Mouse (Mus musculus) T-cell, adult 66 days (primary cell): ENCODE results near the gene Cfp. TPM values are rescaled to one million over a fixed set of nuclear protein-coding genes. Genes with fewer than 3 reads are reported as not detected.

Experiments
- total RNA-seq, 2 experiments: library from RNA; stranded (reverse); gene quantifications; 3 replicates in 1 of 2; 4 replicates in 1 of 2; pipeline ENCODE4 v1.2.4; 2023

Cfp gene
- 10 to 100 TPM; 18.5 to 18.9 TPM for total RNA-seq

DNA sequence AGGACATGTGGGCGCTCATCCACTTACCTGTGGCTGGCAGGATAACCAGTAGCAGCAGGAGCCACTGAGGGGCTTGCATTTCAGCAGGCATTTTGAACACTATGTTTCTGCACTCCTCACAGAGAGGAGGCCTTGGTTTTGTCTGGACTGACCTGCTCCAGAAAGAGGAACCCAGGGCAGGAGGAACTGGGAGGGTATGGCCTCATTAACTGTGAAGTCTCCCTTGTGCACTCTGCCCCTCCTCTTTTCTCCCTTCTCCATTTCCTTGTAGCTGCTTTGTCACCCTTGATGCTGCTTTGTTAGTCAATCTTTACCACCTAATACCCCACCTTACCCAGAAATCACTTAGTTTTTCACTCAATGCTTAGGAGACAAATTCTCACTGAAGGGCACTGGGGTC, at the start of gene Cfp:
Cfp (minus strand) TSS at position 192 of the 400 bp plus-strand sequence.

DNA sequence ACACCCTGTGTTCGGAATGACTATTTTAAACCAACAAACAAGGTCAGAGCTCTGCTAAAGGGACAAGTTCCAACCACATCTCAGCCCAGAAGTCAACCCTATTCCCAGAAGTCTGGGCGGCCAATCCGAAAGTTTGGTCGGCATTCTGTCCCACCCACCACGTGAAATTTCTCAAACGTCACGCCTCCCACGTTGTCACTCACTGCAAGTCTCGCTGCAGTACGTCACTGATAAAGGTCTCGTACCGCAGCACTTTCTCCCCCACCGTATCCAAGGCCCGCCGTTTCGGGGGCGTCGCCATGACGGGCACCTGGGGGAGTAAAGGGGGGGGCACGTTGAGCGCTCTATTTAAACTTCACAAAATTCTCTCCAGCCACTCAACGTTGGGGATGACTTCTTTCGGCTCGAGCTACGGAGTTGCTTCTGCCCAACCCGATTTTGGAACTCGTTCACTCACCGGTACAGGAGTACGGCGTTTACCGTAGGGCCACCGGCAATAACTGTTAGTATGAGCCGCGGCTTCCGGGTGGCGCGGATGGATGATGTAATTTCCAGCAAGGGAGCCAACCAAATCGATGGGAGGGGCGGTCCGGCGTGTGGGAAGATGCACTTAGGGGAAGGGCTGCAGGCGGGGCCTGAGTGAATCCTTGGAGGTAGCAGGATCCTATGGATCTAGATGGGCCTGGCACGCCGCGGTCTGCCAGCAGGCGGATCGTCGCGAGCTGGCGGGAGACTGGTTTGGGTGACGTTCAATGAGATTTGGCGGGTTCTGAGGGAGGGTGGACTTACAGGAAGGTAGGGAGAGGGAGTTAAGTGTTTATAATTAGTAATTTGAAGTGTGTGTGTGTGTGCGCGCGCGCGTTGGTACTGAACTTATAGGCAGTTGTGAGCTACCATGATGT, 30.4 kb upstream of the Cfp start, which contains the start of gene Uxt:
Uxt (minus strand) TSS at position 541 of the 902 bp plus-strand sequence.

DNA sequence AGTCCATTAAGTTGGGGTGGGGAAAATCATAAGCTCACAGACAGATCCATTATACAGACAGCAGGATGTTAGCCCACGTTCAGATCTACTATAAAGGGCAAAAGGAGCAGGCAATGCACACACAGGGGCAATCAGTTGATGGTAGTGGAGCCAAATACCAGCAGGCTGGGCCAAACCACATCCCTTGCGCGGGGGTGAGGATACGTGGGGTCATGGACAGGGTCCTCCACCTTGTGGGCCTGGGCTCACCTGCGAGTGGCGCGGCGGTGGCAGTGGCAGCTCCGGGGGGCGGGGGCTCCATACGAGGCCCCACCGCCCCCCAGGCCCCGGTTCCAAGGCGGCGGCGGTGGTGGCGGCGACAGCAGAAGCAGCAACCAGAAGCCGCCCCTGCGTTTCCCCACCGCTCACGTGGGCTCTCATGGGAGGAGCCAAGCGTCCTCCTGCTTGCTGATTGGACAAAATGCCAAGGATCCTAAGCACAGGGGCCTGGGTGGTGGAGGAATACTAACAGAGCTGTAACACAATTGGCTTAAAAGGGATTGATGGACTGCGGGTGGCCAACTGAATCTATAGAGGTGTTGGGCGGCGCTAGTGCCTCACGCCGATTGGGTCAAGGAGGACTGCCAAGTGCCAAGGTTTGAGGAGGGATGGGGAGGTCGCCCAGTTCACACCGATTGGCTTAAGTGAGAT, 19.0 kb upstream of the Cfp start, which contains the start of gene Elk1:
Elk1 (minus strand) TSS at position 418 of the 690 bp plus-strand sequence.

DNA sequence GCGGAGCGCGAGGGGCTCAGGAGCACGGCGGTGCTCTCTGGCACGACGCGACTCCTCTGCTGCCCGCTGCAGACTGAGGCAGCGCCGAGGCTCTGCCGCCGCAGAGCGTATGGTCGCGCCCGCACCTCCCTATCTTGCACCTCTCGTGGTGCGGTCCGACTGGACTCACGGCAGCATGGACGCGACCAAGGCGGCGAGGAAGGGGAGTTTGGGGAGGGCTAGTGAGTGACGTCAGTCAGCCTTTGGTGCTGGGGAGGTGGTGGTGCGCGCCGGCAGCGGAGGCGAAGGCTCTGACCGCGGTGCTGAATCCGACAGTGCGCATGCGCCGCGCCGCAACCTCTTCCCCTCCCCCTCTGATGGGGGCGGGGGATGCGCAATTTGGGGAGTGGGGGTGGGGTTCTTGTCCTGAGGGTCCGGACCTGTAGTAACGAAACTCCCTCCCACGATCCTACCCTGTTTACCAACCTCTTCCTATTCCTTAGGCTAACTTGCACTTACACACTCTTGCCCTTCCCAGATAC, 10.5 kb downstream of the Cfp start, which contains the start of gene Syn1:
Syn1 (minus strand) TSS at position 161 of the 521 bp plus-strand sequence.

Other genes with a start within 250 kb of the Cfp start
- gene Cdk16, start 243.6 kb downstream of the Cfp start, total RNA-seq, result 10 to 100 TPM; 83.5 to 90.8 TPM
- gene Usp11, start 227.6 kb downstream of the Cfp start, total RNA-seq, result 10 to 100 TPM; 22.1 to 29.6 TPM
- 100 to 1,000 TPM; 145 to 148 TPM for gene Araf, start 133.7 kb downstream of the Cfp start, total RNA-seq
- gene Timp1, start 61.4 kb downstream of the Cfp start, total RNA-seq, result under 1 TPM; 0.68 to 0.93 TPM
- gene Syn1, start 10.6 kb downstream of the Cfp start, total RNA-seq, result under 1 TPM in 1 of 2 experiments, not detected in 1; 0.32 TPM
- 10 to 100 TPM; 20.9 to 23.2 TPM for gene Elk1, start 19.1 kb upstream of the Cfp start, total RNA-seq
- 10 to 100 TPM; 35.3 to 40.3 TPM for gene Uxt, start 30.5 kb upstream of the Cfp start, total RNA-seq
- gene Zfp182, start 130.8 kb upstream of the Cfp start, total RNA-seq, result 10 to 100 TPM; 25.6 to 28.9 TPM
- gene Spaca5, start 136.9 kb upstream of the Cfp start, total RNA-seq, result not detected
- 1 to 10 TPM; 1.3 to 2.1 TPM for gene Zfp300, start 158.0 kb upstream of the Cfp start, total RNA-seq
- not detected for gene Ssxa1, start 184.3 kb upstream of the Cfp start, total RNA-seq
- not detected for gene Gm21876, start 244.1 kb upstream of the Cfp start, total RNA-seq